Mouse (Mus musculus): ENCODE measurements at regions not wholly inside any gene's neighbourhood (a gene's known extent, or its start where the extent isn't known, plus 50 kb on each side); places are given as distances from the start of the nearest gene placed in this dataset.
A peak's percentile ranks its signal among the peaks of the same experiment; 100 is the strongest.

- DNase-seq (ENCODE audit: low spot score in 2 of 2): no peak
These were observed 135.8 kb downstream of the Slc4a3 start for GRCm38 (mm10) chr1:75681913-75682312.

- DNase-seq (ENCODE audit: low spot score in 2 of 2): no peak
These were observed 146.7 kb downstream of the Slc4a3 start for GRCm38 (mm10) chr1:75692781-75693180.

- no peak for DNase-seq (ENCODE audit: low spot score in 2 of 2)
These were observed 147.3 kb downstream of the Slc4a3 start for GRCm38 (mm10) chr1:75693231-75693914.

GRCm38 (mm10) chr1:75704832-75705650 is 159.0 kb downstream of the Slc4a3 start:
- peak; percentile 14 to 39 for DNase-seq (ENCODE audit: low spot score in 2 of 2)

GRCm38 (mm10) chr1:75706126-75706525 is 160.1 kb downstream of the Slc4a3 start:
- DNase-seq (ENCODE audit: low spot score in 2 of 2): no peak

GRCm38 (mm10) chr1:75723431-75723830 is 177.4 kb downstream of the Slc4a3 start:
- no peak for DNase-seq (ENCODE audit: low spot score in 2 of 2)

- DNase-seq (ENCODE audit: low spot score in 2 of 2): no peak
These were observed 179.3 kb downstream of the Slc4a3 start for GRCm38 (mm10) chr1:75725329-75725728.

GRCm38 (mm10) chr1:75728859-75729258 is 182.8 kb downstream of the Slc4a3 start:
- DNase-seq (ENCODE audit: low spot score in 2 of 2): peak; percentile 32 to 48

- no peak for DNase-seq (ENCODE audit: low spot score in 2 of 2)
These were observed 187.7 kb downstream of the Slc4a3 start for GRCm38 (mm10) chr1:75733791-75734190.

GRCm38 (mm10) chr1:75738651-75739050 is 192.6 kb downstream of the Slc4a3 start:
- DNase-seq (ENCODE audit: low spot score in 2 of 2): no peak

- DNase-seq (ENCODE audit: low spot score in 2 of 2): no peak
These were observed 203.7 kb downstream of the Slc4a3 start for GRCm38 (mm10) chr1:75749665-75750221.

GRCm38 (mm10) chr1:75772131-75772530 is 226.1 kb downstream of the Slc4a3 start:
- DNase-seq (ENCODE audit: low spot score in 2 of 2): no peak

GRCm38 (mm10) chr1:75773014-75773413 is 226.9 kb downstream of the Slc4a3 start:
- DNase-seq (ENCODE audit: low spot score in 2 of 2): no peak

GRCm38 (mm10) chr1:75778889-75779288 is 232.8 kb downstream of the Slc4a3 start:
- no peak for DNase-seq (ENCODE audit: low spot score in 2 of 2)

GRCm38 (mm10) chr1:75783206-75783605 is 237.1 kb downstream of the Slc4a3 start:
- DNase-seq (ENCODE audit: low spot score in 2 of 2): no peak

GRCm38 (mm10) chr1:75786173-75786820 is 240.2 kb downstream of the Slc4a3 start:
- DNase-seq (ENCODE audit: low spot score in 2 of 2): no peak

GRCm38 (mm10) chr1:75791509-75791908 is 245.4 kb downstream of the Slc4a3 start:
- DNase-seq (ENCODE audit: low spot score in 2 of 2): no peak

GRCm38 (mm10) chr1:75797793-75798192 is 251.7 kb downstream of the Slc4a3 start:
- no peak for DNase-seq (ENCODE audit: low spot score in 2 of 2)

- DNase-seq (ENCODE audit: low spot score in 2 of 2): no peak
These were observed 252.5 kb downstream of the Slc4a3 start for GRCm38 (mm10) chr1:75798375-75799099.

GRCm38 (mm10) chr1:75804473-75804872 is 258.4 kb downstream of the Slc4a3 start:
- DNase-seq (ENCODE audit: low spot score in 2 of 2): no peak

- DNase-seq (ENCODE audit: low spot score in 2 of 2): no peak
These were observed 266.4 kb downstream of the Slc4a3 start for GRCm38 (mm10) chr1:75812471-75812870.

Data from left cerebral cortex, adult 18-20 months (tissue).